ENCODE assay signal across 14 mouse cellular contexts in genomic region chr6:127239529-127240471, GRCm38 (mm10).
DNase-seq lines count a peak whose midpoint lies in the region; ATAC-seq and TF ChIP-seq lines count a peak whose summit lies in the region.
"Had no signal": no experiment of that assay in that cellular context is flagged by ENCODE, and none has a peak within 500 bp of the region (broad histone marks: within the 10 kb centered on the region; RNA-seq: fewer than 3 reads in every experiment).

No protein-coding gene starts in this region.

- H3K27me3 ChIP-seq in midbrain, embryonic 11.5 days (ENCODE audit: control insufficient read depth, insufficient read depth, low read length), result no peaks in the 10 kb centered on the region
- H3K27me3 ChIP-seq in midbrain, postnatal 0 days (ENCODE audit: insufficient read depth, low read length), result no peaks in the 10 kb centered on the region

- no peak for TF ChIP-seq CTCF in midbrain, postnatal 0 days (IDR thresholded peaks at IDR 0.05)

- no peak for ATAC-seq in midbrain, embryonic 11.5 days (ENCODE audit: low FRiP score)
- no peak for ATAC-seq in midbrain, postnatal 0 days (ENCODE audit: low FRiP score)
- ATAC-seq in hematopoietic stem cell, adult 5-6 weeks (replicated peaks in 1 of 2; ENCODE audit: insufficient read depth in 1 of 2, low FRiP score in 2 of 2, low TSS enrichment in 1 of 2, low read depth in 1 of 2, poor library complexity in 2 of 2, severe bottlenecking in 2 of 2), result peak; percentile 33 to 37; a peak in 2 of 4 replicates
- peak; percentile 44 for ATAC-seq in monocyte, adult 5-6 weeks (replicated peaks; ENCODE audit: insufficient number of reproducible peaks, low FRiP score, low TSS enrichment, poor library complexity, severe bottlenecking)
- ATAC-seq: forebrain, embryonic 16.5 days had no signal

- no peaks in the 10 kb centered on the region for H3K36me3 ChIP-seq in midbrain, embryonic 11.5 days (ENCODE audit: control insufficient read depth, insufficient read depth, low read length)
- no peaks in the 10 kb centered on the region for H3K36me3 ChIP-seq in midbrain, postnatal 0 days (ENCODE audit: insufficient read depth, low read length)

- 83% methylated on average over 12 of the region's 12 CpGs for WGBS in midbrain, embryonic 11.5 days
- WGBS in midbrain, postnatal 0 days, result 75% methylated on average over 12 of the region's 12 CpGs

- H3K4me2 ChIP-seq in midbrain, embryonic 11.5 days, result no peak overlapping the region
- no peak overlapping the region for H3K4me2 ChIP-seq in midbrain, postnatal 0 days (ENCODE audit: low read depth, low read length, poor library complexity, severe bottlenecking)

- no peaks in the 10 kb centered on the region for H3K4me1 ChIP-seq in midbrain, embryonic 11.5 days (ENCODE audit: control insufficient read depth, insufficient read depth, low read length)
- H3K4me1 ChIP-seq in midbrain, postnatal 0 days (ENCODE audit: insufficient read depth, low read length), result 0 out of 2 replicates have a peak, but pooled peaks cover 3% of the 10 kb centered on the region

- no peak overlapping the region for H3K9ac ChIP-seq in midbrain, embryonic 11.5 days (ENCODE audit: low read length)
- H3K9ac ChIP-seq in midbrain, postnatal 0 days (replicated peaks; ENCODE audit: low read length, poor library complexity, severe bottlenecking), result no peak overlapping the region

- H3K27ac ChIP-seq in midbrain, embryonic 11.5 days (ENCODE audit: low read depth, low read length), result no peak overlapping the region
- H3K27ac ChIP-seq in midbrain, postnatal 0 days (ENCODE audit: low read depth, low read length), result no peak overlapping the region

- DNase-seq in midbrain, embryonic 11.5 days (ENCODE audit: low spot score, missing footprints), result peak; percentile 68
- no peak for DNase-seq in midbrain, postnatal 0 days (ENCODE audit: low spot score)
- DNase-seq in thymus, postnatal 36 days, result peak; percentile 51 to 60
- DNase-seq in adrenal gland, postnatal 4 days (ENCODE audit: low spot score in 2 of 2), result no peak
- no peak for DNase-seq in gastrocnemius, adult 18-20 months (ENCODE audit: low spot score)
- DNase-seq in ovary, postnatal 10 days (ENCODE audit: low spot score), result no peak
- DNase-seq: heart, adult 18-20 months; kidney, postnatal 25 days; left cerebral cortex, postnatal 4 days; lung, postnatal 14 days; right cerebral cortex, postnatal 25 days had no signal

- no peaks in the 10 kb centered on the region for H3K9me3 ChIP-seq in midbrain, embryonic 11.5 days (ENCODE audit: control insufficient read depth, low read length)
- H3K9me3 ChIP-seq in midbrain, postnatal 0 days (ENCODE audit: low read length), result no peaks in the 10 kb centered on the region

- H3K4me3 ChIP-seq in midbrain, embryonic 11.5 days (ENCODE audit: low read depth, low read length), result no peak overlapping the region
- H3K4me3 ChIP-seq in midbrain, postnatal 0 days (ENCODE audit: low read depth, low read length), result no peak overlapping the region

Comparison
In these comparisons a context has a peak if more than half of its experiments do, and no peak if none do; other contexts are left out.
1. DNase-seq: peak in midbrain, embryonic 11.5 days (single experiment) and thymus, postnatal 36 days (2 of 2); none in midbrain, postnatal 0 days (single experiment), adrenal gland, postnatal 4 days (0 of 2), gastrocnemius, adult 18-20 months (single experiment) and ovary, postnatal 10 days (single experiment).
2. ATAC-seq: peak in hematopoietic stem cell, adult 5-6 weeks (2 of 2) and monocyte, adult 5-6 weeks (single experiment); none in midbrain, embryonic 11.5 days (single experiment) and midbrain, postnatal 0 days (single experiment).